Mouse (Mus musculus) kidney, postnatal 14 days (tissue): ENCODE results near the gene Sema3d.

Source experiments
- DNase-seq: peaks from one replicate; pipeline ENCODE4 v3.0.0; 2022; ENCODE audit warnings: mixed read lengths

The Sema3d gene

GRCm38 (mm10) chr5:12383133-12383959 lies at the start of gene Sema3d:
TSS of gene Sema3d (plus strand) at chr5:12383385.
- DNase-seq: peak; percentile 82

- no peak for DNase-seq
Observed at GRCm38 (mm10) chr5:12377261-12377660, 5.9 kb upstream of the Sema3d start.

- no peak for DNase-seq
Observed at GRCm38 (mm10) chr5:12378900-12379299, 4.3 kb upstream of the Sema3d start.

- DNase-seq: no peak
Observed at GRCm38 (mm10) chr5:12382010-12382409, 1.2 kb upstream of the Sema3d start.

GRCm38 (mm10) chr5:12383960-12384285 lies 738 bp downstream of the Sema3d start:
- no peak for DNase-seq

- DNase-seq: no peak
Observed at GRCm38 (mm10) chr5:12392667-12393066, 9.5 kb downstream of the Sema3d start.

- DNase-seq: no peak
Observed at GRCm38 (mm10) chr5:12399271-12399670, 16.1 kb downstream of the Sema3d start.

- no peak for DNase-seq
Observed at GRCm38 (mm10) chr5:12404229-12404628, 21.0 kb downstream of the Sema3d start.

GRCm38 (mm10) chr5:12412595-12412994 lies 29.4 kb downstream of the Sema3d start:
- DNase-seq: no peak

- DNase-seq: no peak
Observed at GRCm38 (mm10) chr5:12423264-12423663, 40.1 kb downstream of the Sema3d start.

GRCm38 (mm10) chr5:12441737-12442136 lies 58.6 kb downstream of the Sema3d start:
- no peak for DNase-seq

GRCm38 (mm10) chr5:12442176-12443105 lies 59.3 kb downstream of the Sema3d start:
- DNase-seq: no peak

- DNase-seq: no peak
Observed at GRCm38 (mm10) chr5:12451089-12451488, 67.9 kb downstream of the Sema3d start.

- peak; percentile 38 for DNase-seq
Observed at GRCm38 (mm10) chr5:12454946-12455345, 71.8 kb downstream of the Sema3d start.

GRCm38 (mm10) chr5:12457509-12457908 lies 74.3 kb downstream of the Sema3d start:
- no peak for DNase-seq

- no peak for DNase-seq
Observed at GRCm38 (mm10) chr5:12467568-12468336, 84.6 kb downstream of the Sema3d start.

GRCm38 (mm10) chr5:12474904-12475638 lies 91.9 kb downstream of the Sema3d start:
- no peak for DNase-seq

GRCm38 (mm10) chr5:12475639-12475916 lies 92.4 kb downstream of the Sema3d start:
- no peak for DNase-seq

- no peak for DNase-seq
Observed at GRCm38 (mm10) chr5:12487926-12488325, 104.7 kb downstream of the Sema3d start.

GRCm38 (mm10) chr5:12491704-12492103 lies 108.5 kb downstream of the Sema3d start:
- DNase-seq: no peak

- DNase-seq: no peak
Observed at GRCm38 (mm10) chr5:12498227-12498928, 115.2 kb downstream of the Sema3d start.

- no peak for DNase-seq
Observed at GRCm38 (mm10) chr5:12499037-12499436, 115.9 kb downstream of the Sema3d start.
